Mouse (Mus musculus): ENCODE results near the gene Smok3c.
"Not testable (repeated sequence)": the region's sequence is repeated elsewhere in the genome, so short reads cannot be mapped to it uniquely, and the experiment has no call there.

The Smok3c gene

DNA sequence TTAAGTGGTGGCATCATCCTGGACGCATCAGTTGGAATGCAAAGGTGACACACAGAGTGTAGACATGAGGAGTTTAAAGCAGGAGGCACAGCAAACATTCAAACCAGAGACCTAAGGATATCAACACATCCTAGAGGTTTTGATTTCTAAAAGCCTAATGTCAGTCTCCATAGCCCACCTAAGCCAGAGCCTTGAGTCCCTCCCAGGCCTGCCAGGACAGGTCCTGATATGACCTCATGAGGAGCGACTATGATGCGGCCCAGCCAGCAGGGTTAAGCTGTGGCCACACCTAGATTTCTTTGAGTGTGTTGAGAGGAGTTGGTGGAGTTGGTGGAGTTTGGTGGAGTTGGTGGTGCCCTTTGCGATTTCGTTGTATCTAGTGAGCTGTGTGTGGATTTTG, at the start of gene Smok3c:
Smok3c (plus strand) TSS at position 301 of the 400 bp plus-strand sequence.
- DNase-seq (ENCODE audit: low read depth, low spot score), result not testable (repeated sequence)

DNA sequence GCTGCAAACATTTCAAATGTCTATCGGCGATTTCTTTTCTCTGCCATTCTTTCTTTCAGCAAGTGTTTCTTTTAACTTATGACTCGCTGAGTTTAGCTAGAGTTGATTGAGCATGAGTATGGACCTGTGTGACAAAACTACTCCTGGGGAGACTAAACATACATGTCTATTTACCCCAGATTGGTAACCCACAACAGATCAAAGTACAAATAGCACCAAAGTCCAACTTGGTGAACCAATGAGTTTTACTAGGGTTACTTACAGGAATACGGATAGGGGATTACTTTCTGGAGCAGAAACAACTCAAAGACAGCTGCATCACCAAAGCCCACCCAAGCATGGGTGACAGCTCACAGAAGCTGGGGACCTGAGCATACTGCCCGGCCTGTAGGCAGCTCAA, 43.6 kb upstream of the Smok3c start:
- no peak for DNase-seq (ENCODE audit: low read depth, low spot score)

DNA sequence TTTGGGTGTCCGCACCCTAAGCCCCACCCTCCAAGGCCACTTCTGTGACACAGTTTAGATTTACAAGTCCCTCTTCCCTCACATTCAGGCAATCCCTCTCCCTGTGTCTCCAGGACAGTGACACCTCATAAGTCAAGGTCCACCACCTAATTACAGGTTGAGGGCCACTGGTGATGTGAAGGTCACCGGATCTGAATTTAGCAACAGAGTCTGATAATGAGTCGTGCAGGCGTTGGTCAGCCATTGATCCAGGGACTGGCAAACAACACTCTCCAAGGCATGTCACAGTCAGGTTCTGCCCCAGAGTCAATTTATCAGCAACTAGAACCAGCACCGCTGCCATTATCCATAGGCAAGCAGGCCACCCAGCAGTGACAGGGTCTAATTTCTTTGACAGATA, 40.6 kb upstream of the Smok3c start:
- DNase-seq (ENCODE audit: low read depth, low spot score), result no peak

DNA sequence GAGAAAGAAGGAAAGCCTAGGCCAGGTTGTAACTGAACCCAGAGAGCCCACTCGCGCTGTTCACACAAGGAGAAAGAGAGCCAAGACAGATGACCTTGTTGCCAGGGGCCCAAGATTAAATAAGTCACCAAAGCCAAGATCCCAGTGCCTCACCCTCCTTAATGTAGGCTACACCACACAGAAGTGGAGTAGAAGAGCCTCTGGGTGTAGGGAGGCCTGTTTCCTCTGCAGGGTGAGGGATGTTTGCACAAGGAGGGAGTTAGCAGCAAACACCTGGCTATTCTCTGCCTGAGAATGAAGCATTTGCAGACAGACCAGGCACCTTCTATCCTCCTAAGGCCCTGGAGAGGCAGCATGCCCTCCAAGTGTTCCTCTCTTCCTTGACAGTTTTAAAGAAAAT, 36.5 kb upstream of the Smok3c start:
- no peak for DNase-seq (ENCODE audit: low read depth, low spot score)

DNA sequence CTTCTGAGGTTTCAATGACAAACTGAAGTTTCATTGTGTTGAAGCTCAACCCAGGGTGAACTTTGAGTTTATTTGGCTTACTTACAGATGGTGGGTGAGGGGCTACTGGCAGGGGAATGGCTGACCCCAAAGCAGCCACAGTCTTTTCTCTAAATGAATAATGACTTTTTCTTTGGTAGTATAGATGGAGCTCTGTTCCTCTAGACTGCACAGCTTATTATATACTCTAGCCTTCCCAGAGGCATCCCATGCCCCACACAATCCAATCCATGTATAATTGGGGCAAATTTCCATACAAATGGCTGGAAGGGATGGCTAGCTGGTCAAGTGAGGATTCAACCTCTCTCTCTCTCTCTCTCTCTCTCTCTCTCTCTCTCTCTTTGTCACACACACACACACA, 36.0 kb upstream of the Smok3c start:
- DNase-seq (ENCODE audit: low read depth, low spot score), result no peak

DNA sequence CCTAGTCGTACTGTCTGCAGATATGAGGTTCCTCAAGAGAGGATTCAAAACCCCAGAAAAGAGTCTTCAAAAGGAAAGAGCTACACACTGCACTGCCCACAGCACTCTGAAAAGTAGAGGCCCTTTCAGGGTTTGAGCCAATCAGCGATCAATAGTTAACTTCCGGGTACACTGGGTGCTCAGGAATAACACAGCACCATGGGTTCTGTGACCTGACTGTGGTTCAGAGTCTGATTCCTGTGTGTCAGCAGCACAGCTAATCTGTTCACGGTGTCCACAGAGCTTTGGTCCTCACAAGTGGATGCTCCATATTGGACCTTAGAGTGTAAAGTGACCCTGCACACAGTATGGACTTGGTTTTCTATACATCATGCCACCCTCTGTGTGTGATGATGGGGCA, 33.4 kb upstream of the Smok3c start:
- not testable (repeated sequence) for DNase-seq (ENCODE audit: low read depth, low spot score)

DNA sequence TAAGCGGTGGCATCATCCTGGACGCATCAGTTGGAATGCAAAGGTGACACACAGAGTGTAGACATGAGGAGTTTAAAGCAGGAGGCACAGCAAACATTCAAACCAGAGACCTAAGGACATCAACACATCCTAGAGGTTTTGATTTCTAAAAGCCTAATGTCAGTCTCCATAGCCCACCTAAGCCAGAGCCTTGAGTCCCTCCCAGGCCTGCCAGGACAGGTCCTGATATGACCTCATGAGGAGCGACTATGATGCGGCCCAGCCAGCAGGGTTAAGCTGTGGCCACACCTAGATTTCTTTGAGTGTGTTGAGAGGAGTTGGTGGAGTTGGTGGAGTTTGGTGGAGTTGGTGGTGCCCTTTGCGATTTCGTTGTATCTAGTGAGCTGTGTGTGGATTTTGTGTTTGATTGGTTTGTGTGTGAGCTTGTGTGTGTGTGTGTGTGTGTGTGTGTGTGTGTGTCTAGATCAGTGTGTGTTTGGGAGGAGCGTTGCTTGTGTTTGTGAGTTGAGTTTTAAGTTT, 32.0 kb upstream of the Smok3c start, which contains the start of the genes Smok3a and Smok3b:
Smok3a (plus strand) TSS at position 301 of the 519 bp plus-strand sequence.
Smok3b (plus strand) TSS at position 469 of the 519 bp plus-strand sequence.
- not testable (repeated sequence) for DNase-seq (ENCODE audit: low read depth, low spot score)

DNA sequence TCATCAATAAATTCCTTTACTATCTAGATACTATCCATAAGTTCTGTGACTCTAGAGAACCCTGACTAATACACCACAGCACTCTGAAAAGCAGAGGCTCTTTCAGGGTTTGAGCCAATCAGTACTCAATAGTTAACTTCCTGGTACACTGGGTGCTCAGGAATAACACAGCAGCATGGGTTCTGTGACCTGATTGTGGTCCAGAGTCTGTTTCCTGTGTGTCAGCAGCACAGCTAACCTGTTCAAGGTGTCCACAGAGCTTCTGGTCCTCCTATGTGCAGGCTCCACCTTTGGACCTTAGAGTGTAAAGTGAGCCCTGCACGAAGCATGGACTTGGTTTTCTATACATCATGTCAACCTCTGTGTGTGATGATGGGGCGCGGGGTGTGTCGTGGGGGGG, 20.8 kb downstream of the Smok3c start:
- no peak for DNase-seq (ENCODE audit: low read depth, low spot score)

DNA sequence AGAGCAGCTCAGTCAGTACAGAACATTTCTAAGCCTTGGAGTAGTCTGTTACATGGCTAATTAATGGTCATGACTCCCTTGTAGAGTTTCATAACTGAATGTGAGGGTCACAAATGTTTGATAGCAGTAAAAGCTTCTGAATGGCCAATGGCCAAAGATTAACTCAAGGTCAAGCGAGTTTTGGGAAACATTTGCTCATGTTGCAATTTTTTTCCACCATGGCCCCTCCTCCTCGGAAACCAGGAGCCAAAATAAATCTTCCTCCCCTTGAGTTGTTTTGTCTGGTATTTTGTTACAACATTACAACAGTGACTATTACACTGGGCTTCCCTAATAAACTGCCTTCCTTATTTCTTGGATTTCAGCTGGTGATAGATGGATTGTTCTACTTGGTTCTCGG, 22.7 kb downstream of the Smok3c start:
- no peak for DNase-seq (ENCODE audit: low read depth, low spot score)

DNA sequence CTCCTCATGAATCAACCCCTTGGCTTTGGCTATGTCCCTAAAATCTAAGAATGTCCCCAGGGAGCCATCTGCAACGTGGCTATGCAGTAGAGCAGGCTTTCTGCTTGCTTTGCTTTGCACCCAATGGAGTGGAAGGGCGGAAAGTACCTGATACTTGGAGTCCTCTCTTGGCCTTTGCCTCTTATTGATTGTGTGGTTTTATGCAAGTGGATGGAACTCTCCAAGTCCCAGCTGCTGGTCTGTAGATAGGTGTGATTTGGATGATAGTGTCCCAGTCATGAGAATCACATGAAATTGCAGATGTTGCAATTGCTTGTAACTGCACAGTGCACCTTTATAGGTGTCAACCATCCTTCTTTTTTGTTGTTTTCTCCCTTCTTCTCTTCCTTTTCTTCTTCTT, 23.2 kb downstream of the Smok3c start:
- no peak for DNase-seq (ENCODE audit: low read depth, low spot score)

DNA sequence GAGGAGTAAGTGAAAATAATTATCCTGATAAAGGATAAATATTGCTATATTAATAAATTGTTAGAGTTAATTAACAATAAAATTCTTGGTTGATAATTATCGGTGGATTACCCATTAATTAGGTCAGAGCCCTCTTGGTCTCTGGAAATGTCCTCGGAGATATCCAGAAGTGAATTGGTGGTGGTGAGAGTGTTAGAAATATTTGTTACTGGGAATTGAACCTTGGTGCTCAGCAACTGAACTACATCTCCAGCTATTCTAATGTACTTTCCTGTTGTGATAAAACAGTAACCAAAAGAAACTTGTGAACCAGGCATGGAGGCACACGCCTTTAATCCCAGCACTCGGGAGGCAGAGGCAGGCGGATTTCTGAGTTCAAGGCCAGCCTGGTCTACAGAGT, 27.5 kb downstream of the Smok3c start:
- DNase-seq (ENCODE audit: low read depth, low spot score), result no peak

DNA sequence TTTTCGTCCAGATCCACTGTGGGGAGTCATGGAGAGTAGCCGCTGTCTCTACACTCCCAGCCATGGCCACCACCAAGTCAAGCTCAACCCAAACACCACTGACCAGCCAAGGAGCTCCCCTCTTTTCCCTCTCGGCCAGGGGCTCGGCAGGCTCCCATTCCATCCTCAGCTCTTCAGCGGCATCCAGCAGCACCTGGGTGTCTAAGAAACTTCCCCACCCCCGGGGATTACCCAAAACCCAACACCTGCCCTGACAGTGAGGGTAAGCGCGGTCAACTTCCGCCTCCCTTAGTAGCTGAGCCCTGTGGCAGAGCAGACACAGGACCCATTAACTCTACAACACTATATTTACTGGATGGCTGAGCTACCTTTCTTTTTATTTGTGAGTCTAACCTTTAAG, 28.5 kb downstream of the Smok3c start:
- no peak for DNase-seq (ENCODE audit: low read depth, low spot score)

DNA sequence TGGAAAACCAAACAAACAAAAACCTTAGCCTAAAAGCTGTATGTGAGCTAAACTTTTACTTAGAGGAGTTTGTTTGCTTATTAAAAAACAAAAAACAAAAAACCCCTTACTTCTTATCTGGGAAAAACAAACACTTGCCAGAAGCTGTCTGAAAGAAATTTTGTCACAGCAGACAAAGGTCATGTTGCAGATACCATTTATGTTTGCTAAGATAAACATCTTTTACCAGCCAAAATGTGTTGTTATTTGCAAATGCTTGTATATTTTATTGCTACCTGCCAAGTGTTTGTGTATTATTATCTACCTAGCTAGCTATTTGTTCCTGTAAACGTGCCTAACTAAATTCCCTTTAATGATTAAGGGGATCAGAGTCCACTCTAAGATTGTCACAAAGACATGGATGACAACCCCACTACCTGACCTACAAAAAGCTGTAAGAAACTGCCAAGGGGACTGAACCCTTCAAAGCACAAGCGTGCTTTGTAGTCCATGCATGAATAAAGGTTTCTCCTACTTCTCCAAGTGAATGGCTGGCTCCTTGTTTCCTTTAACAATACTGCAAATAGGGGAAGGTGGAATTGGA, 30.4 kb downstream of the Smok3c start:
- no peak for DNase-seq (ENCODE audit: low read depth, low spot score)

DNA sequence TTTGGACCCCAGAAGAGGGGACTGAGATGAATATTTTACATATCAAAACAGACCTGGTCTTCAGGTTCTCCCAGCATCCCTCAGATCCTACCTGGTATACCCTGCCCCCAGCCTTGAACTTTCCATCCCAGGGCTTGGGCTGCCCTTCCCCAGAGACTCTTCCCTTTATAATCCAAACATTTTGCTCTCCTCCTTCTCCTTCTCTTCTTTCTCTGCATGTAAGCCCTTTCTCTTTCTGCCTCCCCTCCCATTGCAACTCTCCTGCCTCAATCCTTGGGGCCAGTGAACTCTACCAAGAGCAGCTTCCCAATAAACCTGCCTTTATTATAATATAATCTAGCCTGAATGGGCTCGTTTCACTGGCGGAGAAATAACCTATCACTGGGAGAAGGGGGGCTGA, 30.9 kb downstream of the Smok3c start:
- DNase-seq (ENCODE audit: low read depth, low spot score), result no peak

DNA sequence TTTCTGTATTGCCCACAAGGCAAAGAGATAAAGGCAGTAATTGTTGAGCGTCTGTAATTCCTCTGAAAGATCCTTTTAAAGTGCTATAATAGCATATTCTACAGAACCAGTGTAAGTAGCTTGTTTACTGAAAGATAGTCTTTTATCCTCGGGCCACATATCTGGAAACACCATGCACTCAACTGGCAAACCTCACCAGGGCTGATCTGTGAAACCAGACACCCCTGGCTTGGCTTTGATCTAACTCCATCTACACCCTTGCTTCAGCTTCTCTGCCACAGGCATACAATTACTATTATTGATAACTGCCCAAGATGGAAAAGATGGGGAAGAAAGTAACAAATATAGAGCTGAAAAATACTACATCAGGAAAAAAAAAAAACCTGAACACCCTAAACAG, 31.5 kb downstream of the Smok3c start:
- DNase-seq (ENCODE audit: low read depth, low spot score), result no peak

DNA sequence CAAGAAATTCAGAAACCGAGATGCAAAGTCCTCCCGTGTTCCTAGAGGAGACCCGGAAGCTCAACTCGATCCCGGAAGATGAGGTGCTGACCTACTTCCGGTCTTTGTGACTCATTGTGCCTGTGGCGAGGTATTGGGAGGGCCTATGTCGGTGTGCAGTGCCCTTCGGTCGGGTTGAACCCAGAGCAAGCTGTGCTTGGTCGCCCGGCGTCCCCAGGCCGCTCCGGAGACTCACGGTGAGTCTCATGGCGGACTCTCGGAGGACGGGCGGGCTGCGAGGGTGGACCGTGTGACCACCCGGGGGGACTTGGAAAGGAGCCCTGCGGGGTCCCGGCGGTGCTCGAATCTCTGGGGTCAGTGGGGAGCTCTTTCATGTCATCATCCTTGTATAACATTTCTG, 32.0 kb downstream of the Smok3c start, which contains the start of gene Zkscan1:
Zkscan1 (plus strand) TSS at position 89 of the 400 bp plus-strand sequence.
- DNase-seq (ENCODE audit: low read depth, low spot score), result peak; percentile 97

DNA sequence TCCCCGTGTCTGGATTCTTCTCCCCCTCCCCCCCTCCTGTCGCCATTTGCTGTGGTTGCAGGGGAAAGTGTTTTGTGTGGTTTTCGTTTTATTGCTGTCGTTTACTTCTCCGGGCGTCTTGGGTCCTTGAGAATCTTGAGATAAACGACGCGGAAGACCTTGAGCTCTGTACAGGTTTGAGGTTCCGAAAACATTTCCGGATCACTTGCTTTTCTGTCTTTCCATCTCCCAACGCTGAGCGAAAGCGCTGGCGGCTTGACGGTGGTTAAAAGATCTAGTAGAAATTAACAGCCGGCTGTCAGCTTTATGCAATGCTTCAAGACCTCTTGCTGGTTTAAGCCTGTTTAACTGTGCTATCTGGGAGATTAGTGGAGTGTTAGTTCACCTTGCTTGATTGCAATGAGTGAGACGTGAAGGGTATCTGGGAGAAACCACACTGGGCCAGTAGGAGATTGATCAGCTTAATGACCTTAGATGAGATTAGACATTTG, 32.5 kb downstream of the Smok3c start:
- peak; percentile 26 for DNase-seq (ENCODE audit: low read depth, low spot score)

DNA sequence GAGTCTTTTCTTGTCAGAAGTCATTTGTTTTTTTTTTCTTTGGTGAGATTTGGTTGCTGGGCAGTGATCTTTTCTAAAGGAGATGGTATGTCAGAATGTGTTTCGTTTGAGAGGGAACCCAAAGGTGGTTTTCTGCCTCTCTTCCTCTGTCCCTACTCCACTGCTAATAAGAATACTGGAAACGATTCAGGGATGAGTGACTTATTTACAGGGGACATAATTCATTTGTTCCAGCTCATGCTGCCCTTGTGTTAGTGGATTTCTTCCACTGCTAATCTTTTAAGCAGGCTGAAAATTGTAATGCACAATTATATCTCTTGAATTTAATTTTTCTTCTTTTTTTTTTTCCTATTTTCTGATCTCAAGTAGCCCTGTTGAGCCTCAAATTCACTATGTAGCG, 33.8 kb downstream of the Smok3c start:
- no peak for DNase-seq (ENCODE audit: low read depth, low spot score)

DNA sequence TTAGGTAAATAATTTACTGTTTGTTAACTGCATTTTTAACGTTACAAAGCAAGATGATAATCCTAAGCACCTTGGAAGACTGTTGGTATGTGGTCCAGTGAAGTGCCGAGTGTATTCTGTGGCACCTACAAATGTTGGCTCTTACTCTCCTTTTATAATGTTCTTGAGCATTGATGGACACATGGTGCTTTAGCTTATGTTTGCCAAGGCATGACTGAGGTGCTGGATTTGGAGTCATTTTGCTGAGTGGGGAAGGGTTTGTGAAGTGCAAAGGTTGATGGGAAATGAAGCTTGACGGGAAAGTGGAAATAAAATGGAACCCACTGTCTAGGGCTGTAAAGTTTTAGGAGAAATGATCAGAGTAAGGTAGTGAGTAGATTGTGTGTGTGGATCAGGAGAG, 35.4 kb downstream of the Smok3c start:
- no peak for DNase-seq (ENCODE audit: low read depth, low spot score)

DNA sequence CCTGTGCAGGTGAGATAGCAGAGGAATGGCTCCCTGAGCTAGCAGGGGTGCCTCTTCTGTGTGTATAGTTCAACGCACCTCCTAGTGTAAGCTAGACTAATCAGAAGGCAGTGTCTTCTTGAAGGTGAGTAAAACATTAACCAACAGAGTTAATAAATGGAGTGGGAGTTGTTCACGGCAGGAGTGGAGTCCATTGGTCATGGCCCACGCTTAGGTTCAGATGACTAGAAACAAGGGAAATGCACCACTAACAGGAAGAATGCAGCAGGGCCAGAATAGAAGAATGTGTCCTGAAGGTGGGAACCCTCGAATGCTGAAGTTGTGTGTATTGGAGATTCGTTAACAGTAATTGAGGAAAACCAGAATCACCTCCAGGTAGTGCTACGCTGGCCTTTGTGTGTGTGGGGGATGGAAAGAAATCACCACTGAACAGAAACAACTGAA, 36.1 kb downstream of the Smok3c start:
- DNase-seq (ENCODE audit: low read depth, low spot score), result no peak

DNA sequence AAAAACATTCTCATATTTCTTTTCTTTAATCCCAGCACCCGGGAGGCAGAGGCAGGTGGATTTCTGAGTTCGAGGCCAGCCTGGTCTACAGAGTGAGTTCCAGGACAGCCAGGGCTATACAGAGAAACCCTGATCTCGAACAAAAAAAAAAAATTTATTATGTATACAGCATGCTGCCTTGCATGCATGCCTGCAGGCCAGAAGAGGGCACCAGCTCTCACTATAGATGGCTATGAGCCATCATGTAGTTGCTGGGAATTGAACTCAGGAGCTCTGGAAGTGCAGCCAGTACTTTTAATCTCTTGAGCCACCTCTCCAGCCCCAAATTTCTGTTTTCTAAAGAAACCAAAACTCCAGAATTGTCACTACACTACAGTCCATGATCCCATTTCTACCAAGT, 37.3 kb downstream of the Smok3c start:
- no peak for DNase-seq (ENCODE audit: low read depth, low spot score)

DNA sequence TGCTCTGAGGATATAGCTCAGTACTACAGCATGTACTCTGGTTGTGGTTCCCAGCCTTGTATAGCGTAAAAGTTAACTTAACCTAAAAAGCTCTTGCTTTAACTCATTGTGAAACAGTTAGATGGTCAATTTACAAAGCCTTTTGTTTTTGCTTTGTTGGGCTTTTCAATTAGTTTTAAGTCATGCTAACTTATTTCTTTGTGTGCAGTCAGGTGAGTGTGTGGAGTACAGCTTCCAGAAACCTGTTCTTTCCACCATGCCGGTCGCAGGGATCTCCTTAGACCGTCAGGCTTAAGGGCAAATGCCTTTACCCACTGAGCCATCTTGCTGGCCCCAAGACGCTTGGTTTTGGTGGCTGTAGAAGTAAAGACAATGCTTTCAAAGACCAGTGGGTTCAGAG, 37.7 kb downstream of the Smok3c start:
- DNase-seq (ENCODE audit: low read depth, low spot score), result no peak

DNA sequence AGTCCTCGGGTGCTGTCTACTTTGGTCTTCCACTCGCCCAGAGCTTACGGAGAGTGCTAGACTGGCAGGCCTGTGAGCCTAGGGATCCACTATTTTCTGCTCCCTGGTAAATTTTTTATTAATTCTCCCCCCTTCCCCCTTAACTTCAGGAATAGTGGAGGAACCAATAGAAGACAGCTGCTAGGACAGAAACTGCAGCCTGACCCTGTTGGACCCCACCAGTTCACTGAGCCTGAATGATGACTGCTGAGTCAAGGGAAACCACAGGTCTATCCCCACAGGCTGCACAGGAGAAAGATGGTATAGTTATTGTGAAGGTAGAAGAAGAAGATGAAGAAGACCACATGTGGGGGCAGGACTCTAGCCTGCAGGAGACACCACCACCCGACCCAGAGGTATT, 39.8 kb downstream of the Smok3c start:
- DNase-seq (ENCODE audit: low read depth, low spot score), result no peak

DNA sequence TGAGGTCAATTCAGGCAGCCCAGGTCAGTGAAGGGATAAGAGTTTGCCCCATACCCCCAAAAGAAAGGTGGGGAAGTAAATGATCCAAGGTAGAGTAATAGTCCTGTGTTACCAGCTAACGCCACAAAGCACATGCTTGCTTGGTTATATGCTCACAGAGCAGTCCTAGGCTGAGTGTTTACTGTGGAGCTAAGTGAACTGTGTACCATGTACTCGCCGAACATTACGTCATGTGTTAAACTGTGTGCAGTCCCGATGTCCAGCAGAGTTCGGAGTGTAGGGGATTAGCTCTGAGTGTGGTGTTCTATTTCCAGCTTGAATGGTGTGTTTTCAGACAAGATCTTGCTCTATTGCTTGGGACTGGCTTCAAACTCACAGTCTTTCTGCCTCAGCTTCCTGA, 41.5 kb downstream of the Smok3c start:
- no peak for DNase-seq (ENCODE audit: low read depth, low spot score)

Data from brain, adult 2 months (tissue).